Mouse (Mus musculus) forebrain, postnatal 0 days (tissue): ENCODE measurements around the gene Exosc8. TPM values are rescaled to one million over a fixed set of nuclear protein-coding genes. Genes with fewer than 3 reads are reported as not detected.

ENCODE experiments used
- ATAC-seq: fragments of 200-750 bp; cut with Nextera tagmentation; 2 replicates; pipeline ENCODE4 v1.8.0; 2017; ENCODE audit warnings: mild to moderate bottlenecking, moderate library complexity
- DNase-seq: peaks from one replicate; pipeline ENCODE4 v3.0.0-alpha.2; 2015
- H3K27ac ChIP-seq: fragments of 300-500 bp; sonication (generic); 2 replicates; pipeline ENCODE4 v1.5.1; 2014; ENCODE audit warnings: low read depth, mild to moderate bottlenecking, antibody characterized with exemption, low read length, moderate library complexity, mixed read lengths
- H3K27me3 ChIP-seq: fragments of 300-500 bp; sonication (generic); 2 replicates; pipeline ENCODE4 v1.6.1; 2014; ENCODE audit warnings: mild to moderate bottlenecking, low read length, mixed read lengths; ENCODE audit not compliant: insufficient read depth
- H3K36me3 ChIP-seq: fragments of 300-500 bp; sonication (generic); 2 replicates; pipeline ENCODE4 v1.6.1; 2014; ENCODE audit warnings: mild to moderate bottlenecking, moderate library complexity; ENCODE audit not compliant: insufficient read depth
- H3K4me1 ChIP-seq: fragments of 300-500 bp; sonication (generic); 2 replicates; pipeline ENCODE4 v1.6.1; 2014; ENCODE audit warnings: antibody characterized with exemption; ENCODE audit not compliant: insufficient read depth
- H3K4me2 ChIP-seq: fragments of 300-500 bp; sonication (generic); 2 replicates; pipeline ENCODE4 v1.6.1; 2014; ENCODE audit warnings: low read depth, mild to moderate bottlenecking, moderate library complexity
- H3K4me3 ChIP-seq: fragments of 300-500 bp; sonication (generic); 2 replicates; pipeline ENCODE4 v1.5.1; 2014; ENCODE audit warnings: low read depth, low read length, mixed read lengths
- H3K9ac ChIP-seq: fragments of 300-500 bp; sonication (generic); 2 replicates; pipeline ENCODE4 v1.6.1; 2014; ENCODE audit warnings: mild to moderate bottlenecking
- H3K9me3 ChIP-seq: fragments of 300-500 bp; sonication (generic); 2 replicates; pipeline ENCODE4 v1.6.1; 2016; ENCODE audit warnings: low read length
- CTCF ChIP-seq: sonication (generic); IDR thresholded peaks from 2 replicates; pipeline ENCODE4 v1.5.1; 2016; ENCODE audit warnings: antibody characterized with exemption, control low read depth, low read depth
- WGBS: fragments of 180-500 bp; shearing (Covaris S2); extraction: QIAGEN DNeasy Blood & Tissue Kit; methylation state at CpG from one replicate; pipeline ENCODE4 v1.1.7; 2014; 5-methylcytosine and 5-hydroxymethylcytosine counted together
- polyA plus RNA-seq: library from polyadenylated mRNA; unstranded; fragments of >200 nt; fragmentation: Nextera tagmentation; extraction: Ambion mirVana; gene quantifications from 2 replicates; pipeline ENCODE4 v1.2.1, GENCODE M21; 2015
- total RNA-seq: library from RNA; depleted of rRNA; stranded (reverse); fragments of >200 nt; gene quantifications from 2 replicates; pipeline ENCODE4 v1.2.3, GENCODE M21; 2014; rRNA removed

The Exosc8 gene
- total and polyA plus RNA-seq, 2 experiments from 2014 or later, result 39.8 to 72.6 TPM

DNA sequence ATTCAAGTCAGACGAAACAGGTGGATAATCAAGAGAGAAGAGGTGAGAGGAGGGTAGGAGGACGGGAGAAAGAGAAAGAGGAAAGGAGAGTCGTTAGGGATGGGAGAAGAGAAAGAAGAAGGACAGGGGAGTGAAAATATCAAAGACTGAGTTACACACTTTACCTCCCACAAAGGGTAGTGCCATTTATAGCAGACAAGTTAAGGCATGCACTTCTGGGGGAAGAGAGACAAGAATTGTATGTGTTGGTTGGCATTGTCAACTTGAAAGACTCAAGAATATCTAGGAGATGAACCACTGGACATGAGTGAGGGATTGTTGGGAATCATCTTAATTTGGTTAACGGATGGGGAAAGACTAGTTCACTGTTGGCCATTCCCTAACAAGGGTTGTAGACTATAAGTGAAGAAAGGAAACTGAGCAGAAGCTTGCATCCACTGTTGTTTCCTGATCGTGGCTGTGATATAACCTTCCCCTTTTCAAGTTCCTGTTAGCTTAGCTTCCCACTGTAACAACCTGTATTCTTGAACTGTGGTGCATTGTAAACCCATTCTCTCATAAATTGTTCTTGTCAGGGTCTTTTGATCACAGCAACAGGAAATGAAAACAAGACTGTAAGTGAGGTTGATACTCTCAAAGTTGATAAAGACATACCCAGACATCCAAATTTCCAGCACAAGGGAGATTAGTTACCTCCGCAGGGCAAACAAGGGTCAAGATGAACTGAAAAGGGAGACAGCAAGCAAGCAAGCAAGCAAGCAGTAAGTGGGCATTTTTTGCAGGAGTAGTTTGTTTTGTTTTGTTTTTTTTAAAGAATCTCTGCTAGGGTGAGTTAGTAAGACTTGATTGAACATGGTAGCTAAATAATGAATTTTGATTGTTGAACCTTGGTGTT lies 53.6 kb downstream of the Exosc8 start:
- H3K4me1 ChIP-seq, result no peaks in the 10 kb centered on the region
- WGBS, result 75% methylated on average over 6 of the region's 6 CpGs
- H3K4me2 ChIP-seq, result no peak overlapping the region
- TF ChIP-seq CTCF, result no peak
- H3K4me3 ChIP-seq, result no peak overlapping the region
- ATAC-seq (no peak), DNase-seq (no peak)
- no peaks in the 10 kb centered on the region for H3K9me3 ChIP-seq
- H3K36me3 ChIP-seq, result no peaks in the 10 kb centered on the region
- no peak overlapping the region for H3K9ac ChIP-seq
- no peak overlapping the region for H3K27ac ChIP-seq
- no peaks in the 10 kb centered on the region for H3K27me3 ChIP-seq

Other genes with a start within 250 kb of the Exosc8 start
- gene Supt20, start 42.6 kb downstream of the Exosc8 start, total RNA-seq, result 45.9 and 50.7 TPM in 2 replicates
- 41.2 and 53.1 TPM in 2 replicates for gene Supt20, start 42.6 kb downstream of the Exosc8 start, polyA plus RNA-seq
- gene Gm21958, start 21.0 kb downstream of the Exosc8 start, total RNA-seq, result not detected in 2 replicates
- gene Gm21958, start 21.0 kb downstream of the Exosc8 start, polyA plus RNA-seq, result 0.25 and 0.31 TPM in 2 replicates
- 24.8 and 26.1 TPM in 2 replicates for gene Alg5, start 146 bp upstream of the Exosc8 start, total RNA-seq
- gene Alg5, start 146 bp upstream of the Exosc8 start, polyA plus RNA-seq, result 74.7 and 83.5 TPM in 2 replicates
- gene Smad9, start 20.2 kb upstream of the Exosc8 start, total RNA-seq, result 1.6 and 2.7 TPM in 2 replicates
- 0.21 and 0.35 TPM in 2 replicates for gene Smad9, start 20.2 kb upstream of the Exosc8 start, polyA plus RNA-seq
- 49.7 and 52.3 TPM in 2 replicates for gene Rfxap, start 72.4 kb upstream of the Exosc8 start, total RNA-seq
- gene Rfxap, start 72.4 kb upstream of the Exosc8 start, polyA plus RNA-seq, result 44.1 and 52.3 TPM in 2 replicates
- 36.2 and 46.3 TPM in 2 replicates for gene Sertm1, start 180.5 kb upstream of the Exosc8 start, total RNA-seq
- 3.8 and 4.5 TPM in 2 replicates for gene Sertm1, start 180.5 kb upstream of the Exosc8 start, polyA plus RNA-seq